Mouse (Mus musculus) brain, embryonic 14.5 days (tissue): ENCODE measurements at regions not wholly inside any gene's neighbourhood (a gene's known extent, or its start where the extent isn't known, plus 50 kb on each side); places are given as distances from the start of the nearest gene placed in this dataset.

Source experiments
- CTCF ChIP-seq: fragments of 200-500 bp; IDR thresholded peaks from 2 replicates; pipeline ENCODE4 v1.5.1; 2012; ENCODE audit warnings: inconsistent platforms, mild to moderate bottlenecking, moderate library complexity, borderline replicate concordance; ENCODE audit not compliant: insufficient read depth, insufficient read length; ENCODE audit errors: extremely low read depth
- POLR2A ChIP-seq: fragments of 200-500 bp; IDR thresholded peaks from 2 replicates; pipeline ENCODE4 v1.6.1; 2012; ENCODE audit warnings: mild to moderate bottlenecking, inconsistent platforms, borderline replicate concordance; ENCODE audit not compliant: poor library complexity, insufficient read depth, insufficient read length, severe bottlenecking; ENCODE audit errors: extremely low read depth

GRCm38 (mm10) chr3:21118164-21118902 is 751.4 kb upstream of the Agtr1b start:
- TF ChIP-seq CTCF (no peak), POLR2A (no peak)
